Mouse (Mus musculus): ENCODE data around the gene Ptrh2.

DNA sequence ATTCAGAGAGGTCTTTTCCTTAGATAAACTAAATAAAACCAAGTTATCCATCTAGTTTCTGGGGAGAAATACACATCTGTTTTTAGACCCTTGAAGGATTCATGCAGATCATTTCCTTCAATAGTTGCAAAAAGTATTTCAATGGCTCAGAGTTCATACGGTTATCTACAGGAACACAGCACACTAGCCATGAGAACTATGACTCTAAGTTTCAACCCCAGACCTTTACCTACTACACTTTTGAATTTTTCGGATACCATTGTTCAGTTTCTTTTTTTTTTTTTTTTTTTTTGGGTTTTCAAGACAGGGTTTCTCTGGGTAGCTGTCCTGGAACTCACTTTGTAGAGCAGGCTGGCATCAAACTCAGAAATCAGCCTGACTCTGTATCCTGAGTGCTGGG lies 55.7 kb downstream of the Ptrh2 start:
- no peak for TF ChIP-seq CTCF (IDR thresholded peaks at IDR 0.05; ENCODE audit: low read depth)
- TF ChIP-seq EP300 (optimal IDR thresholded peaks at IDR 0.05) = no peak

Data from stomach, postnatal 0 days (tissue).